Mouse (Mus musculus) A20 (cell line): ENCODE measurements around the gene Farsa.
"Not testable (repeated sequence)": the region's sequence is repeated elsewhere in the genome, so short reads cannot be mapped to it uniquely, and the experiment has no call there.

Experiments used
- DNase-seq: peaks from one replicate; pipeline ENCODE4 v3.0.0-alpha.2; 2011; ENCODE audit warnings: low read depth, low spot score

The Farsa gene

GRCm38 (mm10) chr8:84873016-84873415 is 16.2 kb downstream of the Farsa start:
- peak; percentile 14 for DNase-seq

- DNase-seq, result no peak
These were observed 17.6 kb downstream of the Farsa start for GRCm38 (mm10) chr8:84874339-84874738.

- no peak for DNase-seq
These were observed 20.7 kb downstream of the Farsa start for GRCm38 (mm10) chr8:84877297-84878035.

- no peak for DNase-seq
These were observed 22.1 kb downstream of the Farsa start for GRCm38 (mm10) chr8:84878915-84879314.

- no peak for DNase-seq
These were observed 27.9 kb downstream of the Farsa start for GRCm38 (mm10) chr8:84884728-84885127.

- no peak for DNase-seq
These were observed 31.5 kb downstream of the Farsa start for GRCm38 (mm10) chr8:84888280-84888679.

GRCm38 (mm10) chr8:84889141-84889540 is 32.4 kb downstream of the Farsa start:
- no peak for DNase-seq

GRCm38 (mm10) chr8:84892993-84893708 is 36.4 kb downstream of the Farsa start:
- DNase-seq, result no peak

GRCm38 (mm10) chr8:84893709-84894134 is 36.9 kb downstream of the Farsa start, which contains the start of gene Gcdh:
Gene Gcdh, minus strand, starts transcription at chr8:84893921.
- peak; percentile 92 for DNase-seq

- DNase-seq, result no peak
These were observed 39.2 kb downstream of the Farsa start for GRCm38 (mm10) chr8:84895963-84896362.

GRCm38 (mm10) chr8:84901071-84901470 is 44.3 kb downstream of the Farsa start:
- DNase-seq, result no peak

- no peak for DNase-seq
These were observed 45.0 kb downstream of the Farsa start, which contains the start of gene Klf1 for GRCm38 (mm10) chr8:84901752-84902151. Gene Klf1, plus strand, starts transcription at chr8:84901928.

- no peak for DNase-seq
These were observed 45.7 kb downstream of the Farsa start for GRCm38 (mm10) chr8:84902367-84902919.

- peak; percentile 97 for DNase-seq
These were observed 46.3 kb downstream of the Farsa start for GRCm38 (mm10) chr8:84902920-84903661.

- no peak for DNase-seq
These were observed 47.6 kb downstream of the Farsa start for GRCm38 (mm10) chr8:84904351-84904750.

GRCm38 (mm10) chr8:84907037-84907436 is 50.2 kb downstream of the Farsa start:
- no peak for DNase-seq

GRCm38 (mm10) chr8:84907493-84907892 is 50.7 kb downstream of the Farsa start:
- peak; percentile 26 for DNase-seq

- not testable (repeated sequence) for DNase-seq
These were observed 51.2 kb downstream of the Farsa start for GRCm38 (mm10) chr8:84907979-84908378.

- DNase-seq, result peak; percentile 100
These were observed 51.8 kb downstream of the Farsa start, which contains the start of gene Dnase2a for GRCm38 (mm10) chr8:84908421-84909161. Gene Dnase2a, plus strand, starts transcription at chr8:84908560.

- peak; percentile 34 for DNase-seq
These were observed 52.5 kb downstream of the Farsa start for GRCm38 (mm10) chr8:84909162-84909767.
